Mouse (Mus musculus) inflammation-experienced regulatory T-cells, adult 6 months (primary cell): ENCODE data around the gene Esf1. TPM values are rescaled to one million over a fixed set of nuclear protein-coding genes. Genes with fewer than 3 reads are reported as not detected.
"Not testable (repeated sequence)": the region's sequence is repeated elsewhere in the genome, so short reads cannot be mapped to it uniquely, and the experiment has no call there.

Experiments
- ATAC-seq: one replicate; pipeline ENCODE4 v1.8.0; 2017
- polyA plus RNA-seq, 3 experiments: library from polyadenylated mRNA; unstranded; fragments of 100-300 nt; shearing (Covaris generic); gene quantifications; one replicate each; pipeline ENCODE4 v1.2.1; 2017

Esf1 gene
- polyA plus RNA-seq: 10 to 100 TPM; 25.4 to 33.2 (median 30.9) TPM

GRCm38 (mm10) chr2:140170127-140170802 is at the start of gene Esf1, which contains the start of gene Ndufaf5:
Esf1 (minus strand) TSS chr2:140170564.
Ndufaf5 (plus strand) TSS chr2:140170649.
- peak; percentile 97 for ATAC-seq

DNA sequence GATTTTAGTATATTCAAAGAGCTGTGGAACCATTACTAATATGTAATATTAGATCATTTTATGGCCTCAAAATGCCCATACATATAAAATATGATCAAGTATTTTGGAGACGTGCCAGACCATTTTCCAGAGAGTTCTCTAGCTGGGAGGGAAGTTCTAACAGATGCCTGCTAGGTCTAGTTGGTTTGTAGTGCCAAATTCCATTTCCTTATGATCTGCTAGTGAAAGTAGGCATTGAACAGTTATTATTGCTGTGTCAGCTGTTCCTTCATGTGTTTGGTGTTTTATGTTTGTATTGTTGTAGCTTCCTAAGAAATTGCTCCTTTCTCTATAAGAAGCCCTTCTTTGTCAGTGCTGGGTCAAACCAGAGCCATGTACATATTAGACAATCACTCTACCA is 45.6 kb upstream of the Esf1 start:
- no peak for ATAC-seq

GRCm38 (mm10) chr2:140215415-140215814 is 45.1 kb upstream of the Esf1 start:
- ATAC-seq: no peak

DNA sequence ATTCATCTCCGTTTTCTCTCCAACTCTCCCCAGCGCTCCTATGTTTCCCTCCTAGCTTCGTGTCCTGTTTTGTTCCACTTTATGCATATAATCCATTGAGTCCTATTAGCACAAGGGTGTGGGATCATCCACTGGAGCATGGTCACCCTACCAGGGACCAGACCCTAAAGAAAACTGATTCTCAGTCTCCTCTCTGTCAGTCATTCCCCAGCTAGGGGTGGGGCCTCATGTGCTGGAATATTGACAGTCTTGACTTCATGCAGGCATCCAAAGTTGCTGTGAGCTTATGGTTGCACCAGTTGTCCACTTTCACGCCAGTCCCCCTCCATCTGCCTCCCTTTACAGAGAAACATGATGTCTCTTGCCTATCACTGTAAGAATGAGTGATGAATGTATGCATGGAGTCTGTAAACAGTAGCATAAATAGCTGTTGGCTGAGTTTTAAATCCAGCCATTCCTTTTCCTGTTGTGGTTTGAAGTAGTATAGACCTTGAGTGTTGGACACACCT is 44.2 kb upstream of the Esf1 start:
- ATAC-seq: no peak

DNA sequence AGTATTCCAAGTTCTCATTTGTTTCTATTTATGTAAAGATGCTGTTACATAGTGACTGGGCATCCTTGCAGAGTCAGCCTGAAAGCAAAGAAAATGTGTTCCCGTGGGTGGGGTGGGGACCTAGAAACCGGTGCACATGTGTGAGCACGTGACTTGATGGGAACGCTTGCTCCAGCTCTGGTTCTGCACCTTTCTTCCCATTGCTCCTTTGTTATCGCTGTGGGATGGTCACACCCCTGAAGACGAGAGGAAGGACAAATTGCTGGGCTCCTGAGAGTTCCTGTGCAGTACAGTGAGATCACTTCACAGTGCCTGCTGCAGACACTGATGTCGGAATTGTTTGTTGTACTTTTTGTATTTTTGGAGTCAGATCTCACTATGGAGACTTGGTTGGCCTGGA is 33.4 kb upstream of the Esf1 start:
- no peak for ATAC-seq

DNA sequence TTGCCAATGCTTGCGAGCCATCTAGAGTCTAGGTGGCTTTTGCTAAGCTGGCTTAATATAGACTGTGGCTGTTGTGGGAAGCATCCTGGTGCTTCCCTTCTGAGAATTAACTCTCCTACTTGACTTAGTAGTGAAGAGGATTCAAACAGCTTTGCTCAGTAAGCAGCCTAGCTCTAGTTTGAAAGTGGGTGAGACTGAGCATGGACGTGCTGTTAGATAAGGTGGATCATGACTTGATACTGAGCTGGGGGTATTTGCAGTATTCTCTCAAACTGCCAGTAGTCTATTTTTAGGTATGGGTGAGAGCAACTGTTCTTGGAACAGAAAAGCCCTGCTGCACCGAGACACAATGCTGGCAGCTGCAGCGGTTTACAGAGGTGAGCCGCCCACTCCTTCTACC is 32.2 kb upstream of the Esf1 start:
- no peak for ATAC-seq

DNA sequence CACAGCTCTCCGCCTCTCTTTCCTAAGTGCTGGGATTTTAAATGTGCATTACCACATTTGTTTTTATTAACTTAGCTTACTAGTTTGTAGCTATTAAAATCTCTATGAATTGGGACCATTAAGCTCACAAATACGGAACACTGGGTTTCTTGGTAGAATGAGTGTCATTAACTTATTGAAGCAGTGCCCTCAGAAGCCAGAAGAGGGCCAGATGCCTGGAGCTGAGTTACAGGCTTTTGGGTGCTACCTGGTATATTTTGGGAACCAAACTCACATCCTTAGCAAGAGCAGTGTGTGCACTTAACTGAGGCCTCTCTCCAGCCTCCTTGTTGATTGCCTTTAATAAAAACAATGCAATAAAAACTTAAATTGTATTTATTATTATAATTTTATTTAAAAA is 30.3 kb upstream of the Esf1 start:
- no peak for ATAC-seq

DNA sequence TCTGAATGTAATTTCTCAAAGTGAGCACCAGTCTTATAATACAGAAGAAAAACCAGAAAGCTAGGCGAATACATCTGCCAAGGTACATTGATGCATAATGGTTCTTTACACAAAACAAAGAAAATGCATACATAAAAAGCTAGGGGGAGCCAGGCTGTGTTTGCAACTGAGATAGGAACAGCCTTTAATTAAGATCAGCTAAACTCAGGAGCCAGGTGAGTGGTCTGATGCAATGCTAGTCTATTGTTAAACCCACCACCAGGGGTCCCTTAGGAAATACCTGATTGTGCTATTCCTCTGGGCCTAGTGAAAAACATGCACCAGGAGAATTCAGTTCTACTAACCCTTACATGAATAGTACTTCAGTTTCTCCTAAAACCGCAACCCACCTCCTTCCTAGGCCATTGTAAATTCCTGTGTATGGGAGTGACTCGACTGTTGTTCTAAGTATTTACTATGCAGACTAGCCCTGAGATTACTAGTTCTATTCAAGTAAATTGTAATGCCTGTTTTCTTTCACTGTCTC is 15.4 kb upstream of the Esf1 start:
- ATAC-seq: not testable (repeated sequence)

GRCm38 (mm10) chr2:140170803-140171553 is 614 bp upstream of the Esf1 start:
- ATAC-seq: peak; percentile 63

- no peak for ATAC-seq
Observed at GRCm38 (mm10) chr2:140169057-140169456, 1.3 kb downstream of the Esf1 start.

- ATAC-seq: no peak
Observed at GRCm38 (mm10) chr2:140163351-140163854, 7.0 kb downstream of the Esf1 start.

DNA sequence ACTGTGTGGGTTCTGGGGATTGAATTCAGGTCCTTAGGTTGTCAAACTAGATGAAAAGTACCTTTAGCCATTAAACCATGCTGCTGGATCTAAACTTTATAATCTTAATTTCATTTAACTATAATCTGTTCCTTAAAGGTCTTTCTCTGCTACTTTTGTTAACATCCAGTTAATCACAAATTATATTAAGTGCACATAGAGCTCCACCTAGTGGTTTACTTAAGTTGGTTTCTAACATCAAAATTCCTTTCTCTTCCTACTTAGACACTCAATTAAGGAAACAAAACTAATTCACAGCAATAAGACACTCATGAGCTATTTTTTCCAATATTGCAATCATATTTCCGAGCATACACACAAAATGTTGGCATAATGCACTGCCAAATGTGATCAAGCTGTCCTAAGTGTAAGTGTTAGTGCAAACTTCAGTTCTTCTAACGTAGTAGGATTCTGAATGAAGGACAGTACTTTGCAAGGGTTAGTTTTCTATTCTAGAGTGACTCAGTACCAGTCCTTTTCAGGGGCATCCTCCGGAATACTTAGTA is 11.1 kb downstream of the Esf1 start:
- peak; percentile 81 for ATAC-seq

DNA sequence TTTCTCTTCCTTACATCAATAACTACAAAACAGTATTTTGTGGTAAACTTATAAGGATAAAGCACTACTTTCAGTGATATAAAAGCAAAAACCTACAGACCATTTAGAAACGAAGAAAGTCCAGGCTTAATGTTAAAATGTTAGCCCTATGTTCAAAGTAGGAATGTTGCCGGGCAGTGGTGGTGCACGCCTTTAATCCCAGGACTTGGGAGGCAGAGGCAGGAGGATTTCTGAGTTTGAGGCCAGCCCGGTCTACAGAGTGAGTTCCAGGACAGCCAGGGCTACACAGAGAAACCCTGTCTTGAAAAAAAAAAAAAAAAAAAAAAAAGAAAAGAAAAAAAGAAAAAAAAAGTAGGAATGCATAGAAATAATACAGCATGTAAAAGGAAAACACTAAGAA is 18.6 kb downstream of the Esf1 start, which contains the start of gene Gm17374:
Gene Gm17374, plus strand, starts transcription at position 301 of the 400 bp plus-strand sequence.
- not testable (repeated sequence) for ATAC-seq

- no peak for ATAC-seq
Observed at GRCm38 (mm10) chr2:140125516-140125915, 44.8 kb downstream of the Esf1 start.

DNA sequence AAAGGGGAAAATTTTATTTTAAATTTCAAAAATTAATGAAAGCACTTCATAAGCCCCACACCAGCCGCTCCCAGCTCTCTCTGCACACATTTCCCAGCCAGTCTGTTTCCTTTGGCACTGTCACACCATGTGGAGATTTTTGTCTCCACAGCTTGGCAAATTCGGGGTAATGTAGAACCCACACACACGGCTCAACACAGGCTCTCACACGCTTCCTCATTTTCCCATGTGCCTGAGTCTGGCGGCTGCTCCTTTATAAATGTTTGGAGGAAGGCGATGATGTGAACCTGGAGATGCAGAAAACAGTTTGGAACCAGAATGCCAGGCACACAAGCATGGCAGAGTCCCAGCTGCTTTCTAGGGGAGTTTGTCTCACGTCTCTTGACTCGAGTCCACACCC is 56.5 kb downstream of the Esf1 start:
- no peak for ATAC-seq

- no peak for ATAC-seq
Observed at GRCm38 (mm10) chr2:140108945-140109344, 61.4 kb downstream of the Esf1 start.

- no peak for ATAC-seq
Observed at GRCm38 (mm10) chr2:140107641-140108040, 62.7 kb downstream of the Esf1 start.

DNA sequence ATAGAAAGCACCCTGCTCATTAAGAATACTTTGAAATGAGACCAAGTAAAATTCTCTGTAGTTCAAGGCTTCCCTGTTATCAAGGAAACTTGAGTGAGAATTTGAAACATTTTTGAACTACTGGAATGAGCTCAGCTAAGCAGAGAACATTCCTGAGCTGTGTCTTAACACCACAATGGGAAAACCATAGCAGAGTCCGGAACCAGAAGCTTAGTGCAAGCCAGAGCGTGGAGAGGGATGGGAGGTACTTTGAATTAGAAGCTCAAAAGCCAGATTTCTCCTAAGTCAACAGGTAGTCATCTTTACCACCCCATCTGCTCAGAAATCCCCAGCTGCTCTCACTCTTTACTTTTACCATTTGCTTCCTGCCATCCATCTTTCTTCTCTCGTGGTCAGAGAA is 65.4 kb downstream of the Esf1 start:
- ATAC-seq: no peak

DNA sequence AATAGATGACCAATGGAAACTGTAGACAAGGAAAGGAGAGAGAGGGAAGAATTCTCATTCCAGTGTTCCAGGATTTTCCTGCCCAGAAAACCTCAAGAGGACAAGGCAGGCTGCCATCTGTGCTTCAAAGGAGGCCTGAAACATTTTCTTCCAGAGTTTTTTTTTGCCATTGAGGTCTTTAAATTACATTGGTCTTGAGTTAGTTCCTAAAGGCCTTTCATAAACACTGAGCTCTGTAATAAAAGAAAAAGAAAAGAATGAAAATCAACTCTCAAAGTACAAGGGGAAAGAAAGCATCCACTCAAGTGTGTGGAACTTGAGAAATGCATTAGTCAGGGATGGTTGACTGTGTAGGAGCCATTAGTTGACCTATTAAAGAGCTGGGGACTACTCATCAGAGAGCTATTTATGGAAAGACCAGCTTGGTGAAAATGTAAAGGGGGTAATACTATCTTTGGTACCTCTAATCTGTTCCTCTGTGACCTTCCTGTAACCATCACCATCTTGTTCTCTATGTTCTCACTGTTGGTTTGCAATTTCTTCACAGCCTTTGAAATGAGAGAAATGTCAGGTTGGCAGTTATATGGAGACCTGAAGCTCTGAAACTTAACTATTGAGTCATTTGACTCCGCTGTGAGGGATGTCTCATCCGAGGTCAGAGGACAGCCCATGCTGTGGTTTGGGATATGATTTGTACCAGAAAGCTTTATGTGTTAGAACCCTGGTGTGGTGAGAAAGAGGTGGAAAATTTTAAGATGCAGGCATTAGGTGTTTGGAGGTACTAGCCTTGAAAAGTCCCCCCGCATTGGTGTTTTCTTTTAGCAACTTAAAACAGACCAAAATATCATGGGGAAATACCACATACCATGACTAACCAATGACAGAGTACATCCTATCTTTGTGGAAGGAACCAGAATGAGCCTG is 69.6 kb downstream of the Esf1 start:
- peak; percentile 75 for ATAC-seq

- no peak for ATAC-seq
Observed at GRCm38 (mm10) chr2:140099971-140100370, 70.4 kb downstream of the Esf1 start.

DNA sequence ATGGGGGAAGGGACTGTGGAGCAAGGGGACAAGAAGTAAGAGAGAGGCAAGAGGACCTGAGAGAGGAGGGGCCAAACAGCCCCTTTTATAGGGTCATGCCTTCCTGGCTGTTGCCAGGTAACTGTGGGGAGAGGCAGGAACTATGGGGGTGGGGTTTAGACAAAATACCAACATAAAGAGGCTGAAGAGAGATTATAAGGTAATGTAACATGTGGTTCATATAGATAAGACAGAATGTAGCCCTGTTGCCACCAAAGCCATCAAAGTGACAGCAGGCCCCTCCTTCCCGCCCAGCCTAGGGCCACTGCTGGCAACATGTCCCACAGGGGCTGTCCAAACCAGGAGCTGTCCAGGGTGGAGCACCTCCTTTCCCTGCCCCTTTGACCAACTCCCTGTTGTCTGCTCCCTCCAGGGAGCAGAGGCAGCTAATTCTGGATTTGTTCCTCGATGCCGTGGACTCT is 73.2 kb downstream of the Esf1 start:
- no peak for ATAC-seq

DNA sequence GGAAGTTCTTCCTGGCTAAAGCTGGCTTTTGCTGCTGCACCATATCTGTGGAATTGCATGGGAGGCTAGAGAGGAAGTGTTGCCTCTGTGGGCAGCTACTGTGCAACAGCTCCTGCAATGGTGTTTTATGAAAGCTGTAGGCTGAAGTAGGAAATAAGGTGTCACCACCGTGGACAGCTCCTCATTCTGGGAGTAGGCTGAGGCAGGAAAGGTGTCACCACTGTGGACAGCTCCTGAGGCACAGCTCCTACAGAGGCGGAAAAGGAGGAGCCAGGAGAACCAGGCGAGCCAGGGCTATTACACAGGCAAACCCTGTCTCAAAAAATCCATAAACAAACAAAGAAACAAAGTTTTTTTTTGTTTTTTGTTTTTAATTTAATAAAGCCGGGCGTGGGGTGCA is 74.3 kb downstream of the Esf1 start:
- no peak for ATAC-seq
